Mouse (Mus musculus) thymus, adult 2 months (tissue): ENCODE data around the gene H2-D1.

Experiments
- CTCF ChIP-seq: fragments of 200-500 bp; IDR thresholded peaks from 2 replicates; pipeline ENCODE4 v1.5.1; 2012; ENCODE audit warnings: mild to moderate bottlenecking, control low read depth, low read length, moderate library complexity, borderline replicate concordance; ENCODE audit not compliant: control insufficient read depth, poor library complexity, insufficient read depth; ENCODE audit errors: extremely low read depth
- POLR2A ChIP-seq: fragments of 200-500 bp; IDR thresholded peaks from 2 replicates; pipeline ENCODE4 v1.6.1; 2012; ENCODE audit warnings: mild to moderate bottlenecking, low read length, control low read depth, moderate library complexity; ENCODE audit not compliant: control insufficient read depth, poor library complexity, insufficient read depth; ENCODE audit errors: extremely low read depth

GRCm38 (mm10) chr17:35276304-35276864 lies 13.9 kb downstream of the H2-D1 start:
- TF ChIP-seq CTCF (no peak), POLR2A (no peak)
